ENCODE assay signal across 10 mouse cellular contexts in genomic region chr2:79760018-79760417, GRCm38 (mm10). TPM values are rescaled to one million over a fixed set of nuclear protein-coding genes. Genes with fewer than 3 reads are reported as not detected.
A peak's percentile ranks its signal among the peaks of the same experiment; 100 is the strongest.
DNase-seq lines count a peak whose midpoint lies in the region; ATAC-seq and TF ChIP-seq lines count a peak whose summit lies in the region.
"Had no signal": no experiment of that assay in that cellular context is flagged by ENCODE, and none has a peak within 500 bp of the region (broad histone marks: within the 10 kb centered on the region; RNA-seq: fewer than 3 reads in every experiment).

No protein-coding gene starts in this region.

- TF ChIP-seq CTCF in gastrocnemius, adult 2 months (IDR thresholded peaks at IDR 0.05) = no peak

- no peak overlapping the region for H3K4me3 ChIP-seq in gastrocnemius, adult 2 months
- H3K4me3 ChIP-seq: midbrain, embryonic 15.5 days had no signal

- peak; percentile 24 for DNase-seq in gastrocnemius, adult 2 months
- DNase-seq in gastrocnemius, adult 18-20 months (ENCODE audit: low spot score) = no peak
- DNase-seq in lung, postnatal 36 days = peak; percentile 15
- DNase-seq in lung, adult 18-20 months = no peak
- DNase-seq in left cerebral cortex, postnatal 14 days (ENCODE audit: low spot score in 2 of 2) = peak; percentile 14 to 53
- DNase-seq in thymus, adult 18-20 months = no peak
- DNase-seq: embryo, embryonic 11 days had no signal

- peak overlapping the region; percentile 46 for H3K27ac ChIP-seq in gastrocnemius, adult 2 months
- H3K27ac ChIP-seq: midbrain, embryonic 15.5 days had no signal

- intact Hi-C loops in gastrocnemius, adult 2 months (cut with DNase I) = no loop called here
- intact Hi-C loops in left cerebral cortex, postnatal 14 days (cut with DNase I) = no loop called here

- no peak for ATAC-seq in megakaryocyte, adult 5-6 weeks (ENCODE audit: poor library complexity, severe bottlenecking)
- no peak for ATAC-seq in granulocyte monocyte progenitor cell, adult 5-6 weeks (replicated peaks; ENCODE audit: poor library complexity, severe bottlenecking)
- ATAC-seq: midbrain, embryonic 15.5 days had no signal

RNA-seq across cellular contexts. Expression of gene Ppp1r1c, which starts 52.4 kb away (rescaled TPM):
- total RNA-seq in gastrocnemius, adult 2 months (2021) = under 1 TPM in 1 of 2 experiments, not detected in 1; 0.42 TPM
- total RNA-seq in gastrocnemius, adult 18-20 months (2021) = under 1 TPM in 1 of 2 experiments, not detected in 1; 0.50 TPM
- total RNA-seq in left cerebral cortex, postnatal 14 days (2021) = under 1 TPM in 1 of 2 experiments, not detected in 1; 0.38 TPM
- not detected in 2 replicates for total RNA-seq in megakaryocyte, adult 5-6 weeks (2015)
- not detected in 2 replicates for total RNA-seq in megakaryocyte, adult 5-6 weeks (2017)
- not detected in 2 replicates for total RNA-seq in granulocyte monocyte progenitor cell, adult 5-6 weeks (2014; fragmentation: Nextera tagmentation)
- total RNA-seq in granulocyte monocyte progenitor cell, adult 5-6 weeks (2017) = not detected in 2 replicates

Comparison
In these comparisons a context has a peak if more than half of its experiments do, and no peak if none do; other contexts are left out.
1. DNase-seq: peak in gastrocnemius, adult 2 months (single experiment), lung, postnatal 36 days (single experiment) and left cerebral cortex, postnatal 14 days (2 of 2); none in gastrocnemius, adult 18-20 months (single experiment), lung, adult 18-20 months (0 of 2) and thymus, adult 18-20 months (0 of 2).